Mouse (Mus musculus): ENCODE measurements around the gene Adcy3. TPM values are rescaled to one million over a fixed set of nuclear protein-coding genes. Genes with fewer than 3 reads are reported as not detected.

The Adcy3 gene
- polyA plus RNA-seq, 1 experiment = 9.6 TPM

- Histone ChIP-seq H3K4me3 (ENCODE audit: extremely low read depth, insufficient read depth, insufficient read length) (no peak overlapping the region), H3K4me1 (ENCODE audit: control insufficient read depth, insufficient read depth, insufficient read length) (no peaks in the 10 kb centered on the region), H3K27me3 (ENCODE audit: control insufficient read depth, insufficient read depth, low read length) (no peaks in the 10 kb centered on the region), H3K27ac (ENCODE audit: insufficient read depth, low read length) (no peak overlapping the region), H3K36me3 (ENCODE audit: control insufficient read depth, insufficient read depth, low read length) (no peaks in the 10 kb centered on the region)
- 81% methylated on average over 6 of the region's 6 CpGs for WGBS
- TF ChIP-seq CTCF (IDR thresholded peaks at IDR 0.05; ENCODE audit: extremely low read depth, insufficient read depth, insufficient read length, insufficient replicate concordance) (no peak), POLR2A (IDR thresholded peaks at IDR 0.05; ENCODE audit: low read depth, low read length) (no peak)
- DNase-seq (ENCODE audit: low read depth in 1 of 2, low spot score in 2 of 2) = no peak
Measured at GRCm38 (mm10) chr12:4179671-4180233, 46.8 kb downstream of the Adcy3 start.

DNA sequence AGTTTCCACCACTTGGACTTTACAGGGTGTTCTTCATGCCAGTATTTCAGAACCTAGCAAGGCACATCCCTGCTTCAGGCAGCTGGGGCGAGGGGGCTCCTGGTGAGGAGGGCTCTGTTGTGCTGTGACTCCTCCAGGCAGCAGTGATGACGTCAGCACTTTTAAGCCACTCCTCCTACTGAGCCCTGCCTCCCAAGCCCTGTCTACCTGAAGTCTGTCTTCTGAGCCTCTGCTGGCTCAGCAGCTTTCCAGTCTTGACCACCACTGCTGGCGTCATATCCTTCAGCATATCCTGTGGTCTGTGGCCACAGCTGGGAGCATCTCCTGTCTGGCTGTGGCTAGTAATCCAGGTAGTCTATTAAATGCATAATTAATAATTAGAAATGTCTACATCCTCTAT lies 47.6 kb downstream of the Adcy3 start:
- no peaks in the 10 kb centered on the region for H3K4me1 ChIP-seq (ENCODE audit: control insufficient read depth, insufficient read depth, insufficient read length)
- TF ChIP-seq CTCF (IDR thresholded peaks at IDR 0.05; ENCODE audit: extremely low read depth, insufficient read depth, insufficient read length, insufficient replicate concordance) = no peak
- no peak for TF ChIP-seq POLR2A (IDR thresholded peaks at IDR 0.05; ENCODE audit: low read depth, low read length)
- no peaks in the 10 kb centered on the region for H3K27me3 ChIP-seq (ENCODE audit: control insufficient read depth, insufficient read depth, low read length)
- H3K27ac ChIP-seq (ENCODE audit: insufficient read depth, low read length) = no peak overlapping the region
- no peak for DNase-seq (ENCODE audit: low read depth in 1 of 2, low spot score in 2 of 2)
- WGBS = 75% methylated on average over 3 of the region's 3 CpGs
- no peak overlapping the region for H3K4me3 ChIP-seq (ENCODE audit: extremely low read depth, insufficient read depth, insufficient read length)
- H3K36me3 ChIP-seq (ENCODE audit: control insufficient read depth, insufficient read depth, low read length) = no peaks in the 10 kb centered on the region

DNA sequence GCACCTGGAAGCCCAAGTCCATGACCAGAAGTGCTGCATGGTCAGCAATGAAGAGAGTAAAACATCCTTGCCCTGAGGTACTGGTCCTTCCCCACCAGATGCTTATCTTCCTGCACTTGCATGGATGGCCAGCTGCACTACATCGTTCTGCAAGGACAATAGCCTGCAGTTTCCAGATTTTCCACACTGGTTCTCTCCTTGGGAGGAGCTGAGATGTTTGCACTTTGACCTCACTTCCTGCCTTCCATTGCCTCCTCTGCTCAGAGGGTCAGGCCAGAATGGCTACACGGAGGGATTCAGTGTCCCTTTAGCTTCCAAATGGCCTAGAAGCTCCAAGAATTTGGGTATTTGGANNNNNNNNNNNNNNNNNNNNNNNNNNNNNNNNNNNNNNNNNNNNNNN lies 51.7 kb downstream of the Adcy3 start:
- Histone ChIP-seq H3K4me1 (ENCODE audit: control insufficient read depth, insufficient read depth, insufficient read length) (no peaks in the 10 kb centered on the region), H3K36me3 (ENCODE audit: control insufficient read depth, insufficient read depth, low read length) (no peaks in the 10 kb centered on the region), H3K27ac (ENCODE audit: insufficient read depth, low read length) (no peak overlapping the region), H3K4me3 (ENCODE audit: extremely low read depth, insufficient read depth, insufficient read length) (no peak overlapping the region), H3K27me3 (ENCODE audit: control insufficient read depth, insufficient read depth, low read length) (no peaks in the 10 kb centered on the region)
- no peak for DNase-seq (ENCODE audit: low read depth in 1 of 2, low spot score in 2 of 2)
- no peak for TF ChIP-seq CTCF (IDR thresholded peaks at IDR 0.05; ENCODE audit: extremely low read depth, insufficient read depth, insufficient read length, insufficient replicate concordance)
- no peak for TF ChIP-seq POLR2A (IDR thresholded peaks at IDR 0.05; ENCODE audit: low read depth, low read length)
- WGBS = 79% methylated on average over 2 of the region's 2 CpGs

DNA sequence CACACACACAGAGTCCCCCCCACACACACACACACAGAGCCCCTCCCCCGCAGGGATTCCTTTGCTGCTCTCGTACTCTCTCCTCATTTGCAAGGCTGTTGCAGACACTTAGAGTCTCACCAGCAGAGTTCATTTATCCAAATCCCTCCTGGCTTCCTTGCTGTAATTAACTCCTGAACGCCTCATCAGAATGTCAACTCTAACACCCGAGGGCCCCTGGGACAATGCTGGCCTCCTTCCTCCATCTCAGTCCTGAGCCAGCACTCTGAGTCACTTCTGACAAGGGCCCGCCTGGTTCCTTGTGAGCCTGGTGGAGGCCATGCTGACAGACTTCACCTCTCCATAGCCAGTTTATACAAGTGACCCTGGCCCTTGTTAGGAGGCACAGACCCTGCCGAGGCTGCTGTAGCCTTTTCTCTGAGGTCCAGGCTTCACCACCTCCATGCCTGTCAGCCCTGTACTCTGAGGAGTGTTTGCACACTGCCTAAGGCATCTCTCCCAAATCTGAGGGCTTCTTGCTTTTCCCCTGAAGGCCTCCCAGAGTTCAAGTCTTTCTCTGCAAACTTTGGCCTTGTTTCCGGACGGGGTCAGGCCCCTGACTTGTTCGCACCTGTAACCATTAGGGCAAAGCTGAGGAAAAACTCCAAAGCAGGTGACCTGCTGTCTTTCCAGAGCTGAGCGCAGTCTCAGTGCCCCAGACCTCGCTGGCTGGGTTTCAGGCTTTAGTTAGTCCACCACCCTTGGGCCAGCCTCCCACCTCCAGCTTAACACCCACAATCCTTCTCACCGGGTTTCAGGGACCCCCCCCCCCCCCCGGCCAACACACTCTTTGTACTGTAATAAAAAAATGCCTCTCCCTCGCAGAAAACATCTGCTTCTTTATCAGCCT lies 55.5 kb downstream of the Adcy3 start:
- no peak for DNase-seq (ENCODE audit: low read depth in 1 of 2, low spot score in 2 of 2)
- no peak overlapping the region for H3K4me3 ChIP-seq (ENCODE audit: extremely low read depth, insufficient read depth, insufficient read length)
- H3K4me1 ChIP-seq (ENCODE audit: control insufficient read depth, insufficient read depth, insufficient read length) = no peaks in the 10 kb centered on the region
- no peaks in the 10 kb centered on the region for H3K36me3 ChIP-seq (ENCODE audit: control insufficient read depth, insufficient read depth, low read length)
- H3K27me3 ChIP-seq (ENCODE audit: control insufficient read depth, insufficient read depth, low read length) = no peaks in the 10 kb centered on the region
- H3K27ac ChIP-seq (ENCODE audit: insufficient read depth, low read length) = no peak overlapping the region
- 53% methylated on average over 14 of the region's 14 CpGs for WGBS
- no peak for TF ChIP-seq POLR2A (IDR thresholded peaks at IDR 0.05; ENCODE audit: low read depth, low read length)
- TF ChIP-seq CTCF (IDR thresholded peaks at IDR 0.05; ENCODE audit: extremely low read depth, insufficient read depth, insufficient read length, insufficient replicate concordance) = no peak

DNA sequence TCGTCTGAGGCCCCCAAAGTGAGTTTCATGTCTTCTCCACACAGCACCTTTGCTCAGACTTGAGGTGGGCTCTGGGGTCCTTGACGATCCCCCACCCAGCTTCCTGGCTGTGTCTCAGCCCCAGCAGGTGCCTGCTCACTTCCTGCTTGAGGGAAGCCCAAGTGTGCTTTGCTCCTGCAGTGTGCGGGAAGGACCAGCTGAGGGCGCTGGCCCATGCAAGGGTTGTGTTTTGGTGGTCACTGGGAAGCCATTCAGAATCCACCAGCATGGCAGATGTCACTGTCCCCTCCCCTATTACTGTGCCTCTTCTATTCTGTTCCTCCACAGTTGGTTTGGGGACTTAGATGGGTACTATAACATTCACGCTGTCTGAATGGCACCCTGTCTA lies 56.2 kb downstream of the Adcy3 start:
- WGBS = 45% methylated on average over 5 of the region's 5 CpGs
- no peak overlapping the region for H3K27ac ChIP-seq (ENCODE audit: insufficient read depth, low read length)
- no peak overlapping the region for H3K4me3 ChIP-seq (ENCODE audit: extremely low read depth, insufficient read depth, insufficient read length)
- DNase-seq (ENCODE audit: low read depth in 1 of 2, low spot score in 2 of 2) = no peak
- no peaks in the 10 kb centered on the region for H3K27me3 ChIP-seq (ENCODE audit: control insufficient read depth, insufficient read depth, low read length)
- TF ChIP-seq CTCF (IDR thresholded peaks at IDR 0.05; ENCODE audit: extremely low read depth, insufficient read depth, insufficient read length, insufficient replicate concordance) = no peak
- no peak for TF ChIP-seq POLR2A (IDR thresholded peaks at IDR 0.05; ENCODE audit: low read depth, low read length)
- no peaks in the 10 kb centered on the region for H3K36me3 ChIP-seq (ENCODE audit: control insufficient read depth, insufficient read depth, low read length)
- H3K4me1 ChIP-seq (ENCODE audit: control insufficient read depth, insufficient read depth, insufficient read length) = no peaks in the 10 kb centered on the region

DNA sequence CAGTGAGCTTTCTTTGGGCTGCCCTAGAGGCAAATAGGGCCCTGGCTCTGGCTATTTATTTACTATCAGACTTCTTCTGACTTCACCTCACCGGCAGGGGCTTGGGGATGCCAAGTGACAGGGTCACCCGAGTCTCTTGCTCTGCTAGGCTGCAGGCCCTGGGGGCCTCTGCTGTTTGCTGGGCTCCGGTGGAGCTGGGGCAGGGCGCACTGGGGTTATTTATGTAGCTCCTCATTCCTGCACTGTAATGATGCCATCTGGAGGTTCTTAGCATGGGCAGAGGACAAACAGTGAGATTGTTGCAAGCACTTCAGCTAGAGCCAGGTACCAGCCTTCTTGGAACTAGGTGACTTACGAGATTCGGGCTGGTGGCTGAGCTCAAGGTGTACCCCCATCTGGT lies 59.6 kb downstream of the Adcy3 start:
- H3K4me1 ChIP-seq (ENCODE audit: control insufficient read depth, insufficient read depth, insufficient read length) = no peaks in the 10 kb centered on the region
- no peaks in the 10 kb centered on the region for H3K36me3 ChIP-seq (ENCODE audit: control insufficient read depth, insufficient read depth, low read length)
- DNase-seq (ENCODE audit: low read depth in 1 of 2, low spot score in 2 of 2) = no peak
- H3K27me3 ChIP-seq (ENCODE audit: control insufficient read depth, insufficient read depth, low read length) = no peaks in the 10 kb centered on the region
- TF ChIP-seq CTCF (IDR thresholded peaks at IDR 0.05; ENCODE audit: extremely low read depth, insufficient read depth, insufficient read length, insufficient replicate concordance) (no peak), POLR2A (IDR thresholded peaks at IDR 0.05; ENCODE audit: low read depth, low read length) (no peak)
- no peak overlapping the region for H3K4me3 ChIP-seq (ENCODE audit: extremely low read depth, insufficient read depth, insufficient read length)
- WGBS = 92% methylated on average over 6 of the region's 6 CpGs
- no peak overlapping the region for H3K27ac ChIP-seq (ENCODE audit: insufficient read depth, low read length)
